Mouse (Mus musculus) mouse trophoblast stem cell (cell line): ENCODE results near the gene Farp1.

Source experiments
- in situ Hi-C, 2 experiments: fragments of 300-500 bp; cut with MseI, MboI; formaldehyde crosslinking; loops; 2 replicates in 1 of 2; 3 replicates in 1 of 2; pipeline ENCODE4 v1.15.1; 2025

Farp1 gene

GRCm38 (mm10) chr14:121057750-121058149 is 22.8 kb downstream of the Farp1 start:
- in situ Hi-C loops, result no loop called here

DNA sequence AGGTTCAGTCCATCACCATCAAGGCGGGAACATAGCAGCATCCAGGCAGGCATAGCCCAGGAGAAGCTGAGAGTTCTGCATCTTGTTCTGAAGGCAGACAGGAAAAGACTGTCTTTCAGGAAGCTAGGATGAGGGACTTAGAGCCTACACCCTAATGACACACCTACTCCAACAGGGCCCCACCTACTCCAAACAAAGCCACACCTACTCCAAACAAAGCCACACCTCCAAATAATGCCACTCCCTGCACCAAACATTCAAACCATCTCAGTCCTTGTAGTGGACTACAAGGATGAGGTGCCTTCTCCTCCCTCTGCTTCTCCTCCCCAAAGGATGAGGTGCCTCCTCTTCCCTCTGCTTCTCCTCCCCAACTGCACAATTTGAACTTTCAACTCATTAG is 23.5 kb downstream of the Farp1 start:
- in situ Hi-C loops, result no loop called here

- in situ Hi-C loops, result no loop called here
Observed at GRCm38 (mm10) chr14:121059266-121059665, 24.3 kb downstream of the Farp1 start.

GRCm38 (mm10) chr14:121060484-121060883 is 25.5 kb downstream of the Farp1 start:
- in situ Hi-C loops, result no loop called here

DNA sequence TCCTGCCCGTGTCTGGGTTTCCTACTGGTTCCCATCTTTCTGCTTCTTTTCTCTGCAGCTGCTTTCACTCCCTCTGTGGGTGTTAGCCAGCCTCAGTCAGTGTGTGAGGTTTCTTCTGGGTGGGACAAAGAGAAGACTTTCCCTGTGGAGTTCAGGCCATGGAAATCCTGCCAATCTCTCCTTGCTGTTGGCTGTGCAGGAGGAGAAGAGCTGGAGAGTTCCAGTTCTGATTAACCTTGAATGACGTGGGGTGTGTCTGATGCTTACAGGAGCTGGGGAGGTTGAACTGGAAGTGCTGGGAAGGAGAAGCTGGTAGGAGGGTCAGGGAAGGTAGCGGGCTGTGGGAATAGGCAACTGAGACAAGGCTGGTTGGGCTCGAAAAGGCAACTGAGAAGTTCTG is 26.7 kb downstream of the Farp1 start:
- in situ Hi-C loops, result no loop called here

DNA sequence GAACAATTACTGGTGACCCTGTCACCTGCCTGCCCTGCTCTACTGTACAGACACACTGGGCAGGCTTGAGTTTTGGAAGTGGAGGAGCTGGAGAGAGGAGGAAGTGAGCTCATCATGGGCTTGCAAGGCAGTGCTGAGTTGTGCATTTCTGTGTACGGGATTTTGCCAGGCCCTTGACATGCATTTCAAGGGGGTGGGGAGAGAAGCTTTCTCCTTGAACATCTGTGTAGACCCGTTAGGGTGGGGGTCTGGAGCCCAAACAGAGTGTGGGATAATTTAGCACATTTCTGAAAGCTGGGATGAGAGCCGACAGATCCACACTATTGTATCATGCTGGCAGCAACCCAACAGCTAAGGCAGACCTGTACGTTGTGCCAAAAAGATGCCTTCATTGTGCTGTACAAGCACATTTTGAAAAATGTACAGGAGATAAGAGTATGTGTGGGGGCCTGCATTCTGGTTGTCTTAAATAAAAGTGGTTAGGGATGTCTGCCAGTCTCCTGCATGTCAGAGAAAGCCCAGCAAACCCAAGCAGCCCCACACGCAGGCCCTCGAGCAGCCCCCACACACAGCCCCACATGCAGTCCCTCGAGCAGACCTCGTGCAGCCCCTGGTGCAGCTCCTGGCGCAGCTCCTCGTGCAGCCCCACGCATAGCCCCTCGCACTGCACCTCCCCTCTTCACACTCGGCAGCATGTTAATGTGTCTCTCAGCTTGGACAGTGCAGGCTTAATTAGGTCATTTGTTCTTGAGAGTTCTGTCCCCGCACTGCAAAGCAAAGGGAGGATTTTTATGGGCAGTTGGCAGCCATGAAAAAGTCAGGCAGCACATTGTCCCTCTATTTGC is 27.5 kb downstream of the Farp1 start:
- in situ Hi-C loops, result no loop called here

- in situ Hi-C loops, result no loop called here
Observed at GRCm38 (mm10) chr14:121064726-121065125, 29.7 kb downstream of the Farp1 start.

GRCm38 (mm10) chr14:121073093-121073866 is 38.3 kb downstream of the Farp1 start:
- in situ Hi-C loops, result no loop called here

DNA sequence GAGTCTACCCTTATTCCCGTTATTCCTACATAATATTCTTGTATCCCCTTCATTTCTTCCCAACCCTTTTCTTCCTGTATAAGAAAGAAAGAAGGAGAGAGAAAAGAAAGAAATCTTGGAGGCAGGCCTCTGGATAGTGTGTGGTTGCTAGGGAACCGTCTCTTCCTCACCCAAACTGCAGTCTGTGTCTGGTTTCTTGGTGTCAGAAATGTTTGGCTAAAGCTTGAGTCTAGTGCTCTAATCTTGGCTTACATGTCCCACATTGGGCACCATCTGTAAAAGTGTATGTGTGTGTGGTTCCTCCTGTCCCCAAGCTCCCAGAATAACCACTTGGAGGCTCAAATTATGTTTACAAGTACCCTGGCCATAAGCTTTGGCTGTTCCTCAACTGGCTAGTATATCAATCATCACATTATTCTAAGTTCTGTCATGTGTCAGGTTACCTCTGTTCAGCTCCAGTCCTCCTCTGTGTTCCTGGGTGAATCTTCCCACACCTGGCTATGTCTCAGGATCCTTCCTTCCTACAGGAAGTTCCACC is 39.3 kb downstream of the Farp1 start:
- in situ Hi-C loops, result no loop called here

DNA sequence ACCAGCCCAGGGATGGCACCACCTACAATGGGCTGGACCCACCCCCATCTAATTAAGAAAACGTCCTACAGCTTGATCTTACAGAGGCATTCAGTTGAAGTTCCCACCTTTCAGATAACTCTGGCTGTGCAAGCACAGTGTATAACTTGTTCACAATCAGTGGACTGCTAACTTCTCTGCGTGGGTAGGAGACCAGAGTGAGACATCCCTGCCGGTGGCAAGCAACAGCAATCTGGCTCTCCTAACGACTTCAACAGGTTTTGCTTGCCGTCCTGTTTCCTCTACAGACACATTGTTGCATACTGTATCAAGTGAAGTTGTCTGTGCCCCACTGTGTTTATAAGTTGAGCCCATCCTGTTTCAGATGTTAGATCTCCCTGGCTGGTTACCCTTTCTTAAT is 45.7 kb downstream of the Farp1 start:
- in situ Hi-C loops, result no loop called here

GRCm38 (mm10) chr14:121082341-121082740 is 47.3 kb downstream of the Farp1 start:
- in situ Hi-C loops, result no loop called here

- in situ Hi-C loops, result no loop called here
Observed at GRCm38 (mm10) chr14:121082793-121083192, 47.8 kb downstream of the Farp1 start.

DNA sequence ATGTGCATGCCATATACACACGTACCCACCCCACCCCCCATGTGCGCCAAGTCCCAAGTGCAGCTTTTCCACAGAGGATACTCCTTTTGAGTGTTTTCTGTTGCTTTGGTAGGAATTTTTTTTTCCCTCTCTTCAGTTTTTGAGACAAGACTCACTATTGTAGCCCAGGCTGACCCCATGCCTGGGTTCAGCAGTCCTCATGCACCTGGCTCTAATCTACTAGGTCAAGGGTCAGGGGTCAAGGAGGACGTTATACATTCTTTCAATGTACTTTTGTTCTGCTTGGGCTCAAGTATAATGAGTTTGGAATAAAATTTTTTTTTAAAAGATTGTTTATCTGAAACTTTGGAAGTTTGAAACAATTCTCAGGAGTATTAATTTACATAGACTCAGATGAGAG is 48.4 kb downstream of the Farp1 start:
- in situ Hi-C loops, result no loop called here

DNA sequence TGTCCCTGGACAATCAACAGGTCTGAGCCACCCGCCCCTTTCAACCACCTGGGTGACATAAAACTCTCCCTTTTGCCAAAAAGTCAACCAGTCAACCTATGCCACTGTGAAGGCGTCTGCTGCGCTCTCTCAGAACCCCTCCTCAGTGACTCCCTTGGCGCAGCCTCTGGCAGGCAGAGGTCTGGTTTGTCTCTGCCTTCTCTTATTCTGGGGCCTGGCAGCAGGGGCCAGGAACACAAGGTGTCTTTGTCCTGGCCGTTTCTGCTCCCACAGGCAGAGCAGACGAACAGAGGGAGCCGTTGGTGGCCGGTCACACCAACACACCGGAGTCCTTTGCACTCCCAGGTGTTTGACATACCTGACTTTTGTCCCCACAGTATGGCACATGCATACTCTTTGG is 57.5 kb downstream of the Farp1 start:
- in situ Hi-C loops, result no loop called here

- in situ Hi-C loops, result no loop called here
Observed at GRCm38 (mm10) chr14:121093860-121094259, 58.9 kb downstream of the Farp1 start.

DNA sequence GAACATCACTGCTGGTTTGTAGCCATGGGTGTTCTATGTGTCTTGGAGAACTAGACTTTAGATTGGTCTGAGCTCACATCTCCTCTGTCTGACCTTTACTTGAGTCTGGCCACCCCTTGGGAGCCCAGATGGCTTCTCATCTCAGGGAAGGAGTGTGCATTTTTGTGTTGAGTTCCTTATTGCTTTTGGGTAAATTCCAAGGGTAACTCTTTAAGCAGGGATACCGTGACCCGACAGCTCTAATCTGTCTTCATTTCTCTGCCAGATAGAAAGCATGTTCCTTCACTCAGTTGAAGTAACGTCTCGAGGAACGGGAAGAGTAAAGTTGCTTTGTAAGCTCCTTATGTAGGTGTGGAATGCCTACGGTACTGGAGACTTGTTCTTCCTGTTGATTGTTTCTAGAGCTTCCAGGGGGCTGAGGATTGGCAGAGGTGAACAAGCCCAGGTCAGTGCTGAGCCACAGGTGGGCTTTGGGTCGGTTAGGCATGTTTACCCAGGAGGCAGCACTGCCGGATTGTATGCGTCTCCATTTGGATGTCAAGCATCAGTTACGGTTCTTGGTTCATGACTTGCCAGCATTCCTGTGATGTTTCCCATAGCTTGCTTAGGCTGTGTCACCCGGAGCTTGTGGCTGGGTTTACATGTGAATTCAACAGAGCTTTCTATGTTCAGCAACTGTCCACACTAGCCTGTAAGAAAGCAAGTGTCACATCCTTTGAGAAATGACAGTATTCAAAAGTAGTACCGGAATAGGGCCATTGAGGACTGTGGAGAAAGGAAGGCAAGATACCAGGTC is 62.8 kb downstream of the Farp1 start:
- in situ Hi-C loops, result no loop called here

DNA sequence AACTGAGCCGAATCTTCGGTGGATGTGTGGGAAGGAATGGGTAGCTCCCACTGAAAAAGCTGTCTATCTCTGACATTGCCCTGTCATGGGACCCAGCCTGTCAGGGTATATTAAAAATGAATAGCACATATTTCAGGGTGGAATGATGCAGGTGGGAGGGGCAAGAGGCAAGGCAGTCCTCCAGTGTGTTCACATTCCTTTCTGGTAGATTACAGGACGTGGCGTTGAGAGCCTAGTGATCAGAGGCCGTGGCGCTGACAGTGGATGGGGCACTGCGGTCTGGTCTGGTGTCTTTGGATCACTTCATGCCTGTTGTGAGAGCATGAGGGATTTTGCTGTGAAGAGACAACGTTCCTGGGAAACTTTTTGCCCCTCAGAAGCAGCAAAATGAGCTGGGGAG is 64.1 kb downstream of the Farp1 start:
- in situ Hi-C loops, result no loop called here

DNA sequence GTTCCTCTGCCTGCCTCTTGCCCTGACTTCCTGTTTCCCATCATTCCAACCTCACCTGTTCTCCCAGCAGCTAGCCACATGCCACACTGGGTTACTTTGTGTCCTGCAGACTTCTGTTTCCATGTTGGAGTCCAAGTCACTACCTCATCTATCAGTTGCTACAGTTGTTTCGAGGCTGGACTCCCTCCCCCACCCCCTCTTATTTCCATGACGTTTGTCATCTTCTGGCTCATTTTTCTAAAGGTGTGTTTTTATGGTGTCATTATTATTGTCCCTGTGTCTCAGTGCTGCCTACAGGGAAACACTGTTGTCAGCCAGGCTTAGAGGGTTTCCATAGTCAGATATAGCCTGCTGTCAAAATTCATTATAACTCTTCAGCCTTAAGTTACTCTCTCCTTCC is 64.9 kb downstream of the Farp1 start:
- in situ Hi-C loops, result no loop called here

- in situ Hi-C loops, result no loop called here
Observed at GRCm38 (mm10) chr14:121100829-121101228, 65.8 kb downstream of the Farp1 start.

GRCm38 (mm10) chr14:121101531-121101930 is 66.5 kb downstream of the Farp1 start:
- in situ Hi-C loops, result no loop called here

DNA sequence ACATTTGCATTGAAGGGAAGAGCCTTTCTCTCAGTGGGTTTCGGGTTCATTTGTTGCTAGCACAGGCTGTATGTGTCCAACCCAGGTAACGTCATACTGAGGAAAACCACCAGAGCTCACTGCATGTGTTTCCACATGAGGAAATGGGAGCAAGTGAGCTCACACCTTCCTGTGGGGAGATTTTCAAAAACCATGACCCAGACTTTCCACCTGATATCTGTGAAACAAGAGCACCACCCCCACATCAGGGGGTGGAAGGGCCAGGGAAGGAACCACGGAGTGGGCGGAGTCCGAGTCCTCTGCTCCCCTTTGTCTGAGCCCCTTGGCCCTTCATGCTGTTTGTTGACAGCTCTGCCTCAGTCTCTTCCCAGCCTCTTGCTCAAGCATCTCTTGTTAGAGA is 67.6 kb downstream of the Farp1 start:
- in situ Hi-C loops, result no loop called here

DNA sequence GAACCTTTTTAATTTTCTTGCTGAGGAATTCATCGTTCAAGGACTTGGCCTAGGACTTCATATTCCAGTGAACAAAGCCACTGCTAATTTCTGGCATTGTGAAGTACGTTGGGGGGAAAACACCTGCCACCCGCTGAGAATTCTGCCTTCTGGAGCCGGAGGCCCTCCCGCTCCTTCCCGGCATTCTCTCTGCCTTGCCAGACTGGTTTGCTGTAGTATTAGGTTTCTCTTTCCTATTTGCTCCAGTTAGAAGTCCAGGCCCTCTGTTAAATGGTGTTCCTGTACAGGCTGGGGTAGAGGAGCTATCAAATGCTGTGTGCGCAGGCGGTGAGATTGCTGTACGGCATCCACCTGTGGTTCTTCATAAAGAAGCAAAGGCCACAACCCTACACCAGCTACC is 68.5 kb downstream of the Farp1 start:
- in situ Hi-C loops, result no loop called here
